Mouse (Mus musculus) midbrain, embryonic 14.5 days (tissue): ENCODE results near the gene Patj. TPM values are rescaled to one million over a fixed set of nuclear protein-coding genes. Genes with fewer than 3 reads are reported as not detected.
A peak's percentile ranks its signal among the peaks of the same experiment; 100 is the strongest.

Experiments
- ATAC-seq: fragments of 200-750 bp; cut with Nextera tagmentation; 2 replicates; pipeline ENCODE4 v1.8.0; 2017; ENCODE audit warnings: moderate number of reproducible peaks, moderate library complexity; ENCODE audit not compliant: low FRiP score, low TSS enrichment
- DNase-seq: peaks from one replicate; pipeline ENCODE4 v3.0.0-alpha.2; 2015
- H3K27ac ChIP-seq: fragments of 300-500 bp; sonication (generic); replicated peaks from 2 replicates; pipeline ENCODE4 v1.5.1; 2014; ENCODE audit warnings: mild to moderate bottlenecking, low read depth, low read length, moderate library complexity
- H3K27me3 ChIP-seq: fragments of 300-500 bp; sonication (generic); 2 replicates; pipeline ENCODE4 v1.6.1; 2014; ENCODE audit warnings: low read length, control low read depth, mixed read lengths; ENCODE audit not compliant: control insufficient read depth, insufficient read depth
- H3K36me3 ChIP-seq: fragments of 300-500 bp; sonication (generic); 2 replicates; pipeline ENCODE4 v1.6.1; 2014; ENCODE audit warnings: low read length, control low read depth; ENCODE audit not compliant: control insufficient read depth, insufficient read depth
- H3K4me1 ChIP-seq: fragments of 300-500 bp; sonication (generic); 2 replicates; pipeline ENCODE4 v1.6.1; 2014; ENCODE audit warnings: mild to moderate bottlenecking, antibody characterized with exemption, low read length, control low read depth; ENCODE audit not compliant: control insufficient read depth, insufficient read depth
- H3K4me2 ChIP-seq: fragments of 300-500 bp; sonication (generic); 2 replicates; pipeline ENCODE4 v1.6.1; 2014; ENCODE audit warnings: mild to moderate bottlenecking, low read length, moderate library complexity
- H3K4me3 ChIP-seq: fragments of 300-500 bp; sonication (generic); replicated peaks from 2 replicates; pipeline ENCODE4 v1.5.1; 2014; ENCODE audit warnings: low read depth, low read length
- H3K9ac ChIP-seq: fragments of 300-500 bp; sonication (generic); replicated peaks from 2 replicates; pipeline ENCODE4 v1.6.1; 2014; ENCODE audit warnings: mild to moderate bottlenecking, low read length, moderate library complexity
- H3K9me3 ChIP-seq: fragments of 300-500 bp; sonication (generic); 2 replicates; pipeline ENCODE4 v1.6.1; 2016; ENCODE audit warnings: low read length, control low read depth, mixed read lengths; ENCODE audit not compliant: control insufficient read depth
- WGBS: fragments of 180-500 bp; shearing (Covaris S2); extraction: QIAGEN DNeasy Blood & Tissue Kit; methylation state at CpG from one replicate; pipeline ENCODE4 v1.1.7; 2014; 5-methylcytosine and 5-hydroxymethylcytosine counted together
- polyA plus RNA-seq: library from polyadenylated mRNA; unstranded; fragments of >200 nt; fragmentation: Nextera tagmentation; extraction: Ambion mirVana; gene quantifications from 2 replicates; pipeline ENCODE4 v1.2.1, GENCODE M21; 2014

Gene Patj
- polyA plus RNA-seq, 1 experiment from 2014 or later: 9.0 TPM

DNA sequence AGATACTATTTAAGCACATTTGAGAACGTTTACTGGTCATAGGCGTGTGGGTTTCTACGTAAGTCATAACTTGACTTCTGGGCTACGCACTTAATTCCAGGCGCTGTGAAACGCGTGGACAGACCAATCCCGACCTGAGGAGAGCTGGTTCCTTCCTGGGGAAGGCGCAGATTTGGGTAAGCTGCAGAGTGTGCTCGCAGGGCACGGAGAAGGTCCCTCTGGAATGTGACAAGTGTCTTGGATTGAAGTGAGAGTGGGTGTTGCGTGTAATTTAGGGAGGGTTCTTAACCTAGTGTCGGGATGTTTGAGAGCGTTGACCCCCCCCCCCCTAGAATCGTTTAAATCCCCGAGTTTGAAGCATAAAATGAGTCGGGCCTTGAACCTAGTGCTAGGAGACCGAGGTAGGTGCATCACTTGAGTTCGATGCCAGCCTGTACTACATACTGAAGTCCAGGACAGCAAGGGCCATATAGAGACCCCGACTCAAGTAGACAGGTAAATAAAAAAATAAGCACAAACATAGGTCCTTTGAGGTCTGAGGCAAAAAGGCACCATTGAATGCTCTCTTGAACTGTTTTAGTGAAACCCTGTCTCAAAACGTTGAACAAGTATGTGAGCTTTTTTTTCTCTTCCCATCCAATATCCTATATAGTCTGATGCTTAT lies 331.8 kb downstream of the Patj start:
- Histone ChIP-seq H3K27ac (no peak overlapping the region), H3K27me3 (peaks cover 29% of the 10 kb centered on the region), H3K4me3 (peak overlapping the region; percentile 26), H3K4me1 (peaks cover 12% of the 10 kb centered on the region; the same call in 1 of the 2 replicates), H3K4me2 (peak overlapping the region; percentile 54), H3K9me3 (no peaks in the 10 kb centered on the region), H3K9ac (no peak overlapping the region), H3K36me3 (no peaks in the 10 kb centered on the region)
- ATAC-seq (no peak), DNase-seq (peak; percentile 19)
- WGBS: 2% methylated on average over 21 of the region's 21 CpGs

DNA sequence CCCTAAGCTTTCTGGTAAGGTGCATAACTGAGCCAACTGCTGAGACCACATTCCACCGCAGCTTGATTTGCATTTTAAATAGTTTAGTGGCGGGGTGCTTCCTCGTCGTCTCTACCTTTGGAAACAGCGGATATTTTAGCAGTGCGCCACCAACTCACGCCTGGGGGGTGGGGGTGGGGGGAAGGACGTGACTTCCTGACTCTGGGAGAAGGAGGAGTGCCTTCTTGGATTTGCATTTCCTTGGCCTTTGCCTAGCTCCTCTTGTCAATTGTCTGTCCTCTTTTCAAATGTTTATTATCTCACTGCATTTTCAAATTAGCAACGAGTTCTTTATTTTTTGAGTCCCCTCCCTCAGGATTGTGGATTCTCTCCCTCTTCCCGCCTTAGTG lies 332.4 kb downstream of the Patj start:
- WGBS: 2% methylated on average over 10 of the region's 10 CpGs
- peaks cover 12% of the 10 kb centered on the region; the same call in 1 of the 2 replicates for H3K4me1 ChIP-seq
- peak; percentile 19 for DNase-seq
- peak overlapping the region; percentile 33 for H3K4me2 ChIP-seq
- no peak overlapping the region; the same call in 1 of the 2 replicates for H3K4me3 ChIP-seq
- no peaks in the 10 kb centered on the region for H3K9me3 ChIP-seq
- ATAC-seq: no peak
- no peak overlapping the region for H3K27ac ChIP-seq
- no peaks in the 10 kb centered on the region for H3K36me3 ChIP-seq
- no peak overlapping the region for H3K9ac ChIP-seq
- H3K27me3 ChIP-seq: peaks cover 29% of the 10 kb centered on the region

DNA sequence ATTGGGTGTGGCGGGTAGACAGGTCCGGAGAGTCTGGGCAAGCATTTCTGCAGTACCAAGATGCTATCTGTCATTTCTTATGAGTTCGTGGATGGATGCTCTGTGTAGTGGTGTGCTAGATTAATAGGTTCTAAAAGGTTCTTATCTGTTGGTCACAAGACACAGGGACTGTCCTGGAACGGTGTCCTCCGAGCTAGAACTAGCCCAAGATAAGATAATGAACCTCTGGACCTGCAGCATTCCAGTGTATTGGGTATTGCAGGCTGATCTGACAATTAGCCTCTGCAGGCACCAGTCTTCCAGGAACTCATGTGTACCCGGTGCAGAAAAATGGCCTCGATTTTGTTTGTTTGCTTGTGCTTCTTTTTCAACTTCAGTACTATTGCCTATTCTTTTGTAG lies 333.1 kb downstream of the Patj start:
- Histone ChIP-seq H3K4me1 (peaks cover 12% of the 10 kb centered on the region; the same call in 1 of the 2 replicates), H3K27me3 (peaks cover 29% of the 10 kb centered on the region), H3K9ac (no peak overlapping the region), H3K4me3 (no peak overlapping the region), H3K36me3 (no peaks in the 10 kb centered on the region), H3K4me2 (no peak overlapping the region), H3K27ac (no peak overlapping the region), H3K9me3 (no peaks in the 10 kb centered on the region)
- WGBS: 73% methylated on average over 7 of the region's 7 CpGs
- DNase-seq: no peak
- no peak for ATAC-seq

DNA sequence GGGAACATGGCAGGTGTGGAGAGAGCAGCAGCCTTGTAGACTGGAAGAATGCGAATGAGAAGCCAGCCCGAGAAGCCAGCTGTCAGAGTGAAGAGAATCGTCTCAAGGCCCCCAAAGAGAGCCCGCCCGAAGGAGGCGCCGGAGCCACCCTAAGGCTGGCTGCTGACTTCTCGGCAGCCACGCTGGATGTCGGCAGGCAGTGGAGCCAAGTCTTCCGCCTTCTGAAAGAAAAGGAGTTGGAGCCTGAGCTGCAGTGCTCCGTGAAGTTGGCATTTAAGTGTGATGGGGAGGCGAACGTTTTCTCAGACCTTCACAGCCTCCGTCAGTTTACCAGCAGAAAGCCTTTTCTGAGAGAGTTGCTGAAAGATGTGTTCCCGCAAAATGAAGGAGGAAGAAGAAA lies 338.1 kb downstream of the Patj start:
- H3K27ac ChIP-seq: no peak overlapping the region
- no peak for DNase-seq
- no peaks in the 10 kb centered on the region for H3K9me3 ChIP-seq
- WGBS: 94% methylated on average over 16 of the region's 16 CpGs
- no peak overlapping the region for H3K9ac ChIP-seq
- no peak overlapping the region for H3K4me3 ChIP-seq
- no peaks in the 10 kb centered on the region for H3K36me3 ChIP-seq
- H3K27me3 ChIP-seq: peaks cover 6% of the 10 kb centered on the region; the same call in 1 of the 2 replicates
- ATAC-seq: no peak
- no peaks in the 10 kb centered on the region for H3K4me1 ChIP-seq
- H3K4me2 ChIP-seq: no peak overlapping the region

DNA sequence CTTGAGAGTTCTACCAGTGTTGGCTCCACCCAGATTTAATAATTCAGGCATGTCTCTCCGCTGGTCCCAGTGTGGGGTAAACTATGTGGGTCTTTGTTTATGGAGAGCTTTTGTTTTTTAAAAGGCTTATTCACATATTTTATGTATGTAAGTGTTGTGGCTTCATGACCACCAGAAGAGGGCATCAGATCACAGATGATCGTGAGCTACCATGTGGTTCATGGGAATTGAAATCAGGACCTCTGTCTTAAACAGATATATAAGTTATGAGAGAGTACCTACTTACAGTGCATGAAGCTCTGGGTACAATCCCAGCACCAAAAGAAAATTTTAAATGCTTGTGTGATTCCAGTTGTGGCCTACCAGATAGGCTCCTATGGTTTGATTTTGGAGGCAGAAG lies 344.2 kb downstream of the Patj start:
- H3K36me3 ChIP-seq: no peaks in the 10 kb centered on the region
- H3K4me1 ChIP-seq: no peaks in the 10 kb centered on the region
- H3K4me3 ChIP-seq: no peak overlapping the region
- WGBS: 41% methylated on average over 2 of the region's 2 CpGs
- H3K9ac ChIP-seq: no peak overlapping the region
- peak; percentile 72 for DNase-seq
- no peaks in the 10 kb centered on the region for H3K9me3 ChIP-seq
- no peak overlapping the region for H3K4me2 ChIP-seq
- ATAC-seq: no peak
- H3K27ac ChIP-seq: no peak overlapping the region
- H3K27me3 ChIP-seq: no peaks in the 10 kb centered on the region

DNA sequence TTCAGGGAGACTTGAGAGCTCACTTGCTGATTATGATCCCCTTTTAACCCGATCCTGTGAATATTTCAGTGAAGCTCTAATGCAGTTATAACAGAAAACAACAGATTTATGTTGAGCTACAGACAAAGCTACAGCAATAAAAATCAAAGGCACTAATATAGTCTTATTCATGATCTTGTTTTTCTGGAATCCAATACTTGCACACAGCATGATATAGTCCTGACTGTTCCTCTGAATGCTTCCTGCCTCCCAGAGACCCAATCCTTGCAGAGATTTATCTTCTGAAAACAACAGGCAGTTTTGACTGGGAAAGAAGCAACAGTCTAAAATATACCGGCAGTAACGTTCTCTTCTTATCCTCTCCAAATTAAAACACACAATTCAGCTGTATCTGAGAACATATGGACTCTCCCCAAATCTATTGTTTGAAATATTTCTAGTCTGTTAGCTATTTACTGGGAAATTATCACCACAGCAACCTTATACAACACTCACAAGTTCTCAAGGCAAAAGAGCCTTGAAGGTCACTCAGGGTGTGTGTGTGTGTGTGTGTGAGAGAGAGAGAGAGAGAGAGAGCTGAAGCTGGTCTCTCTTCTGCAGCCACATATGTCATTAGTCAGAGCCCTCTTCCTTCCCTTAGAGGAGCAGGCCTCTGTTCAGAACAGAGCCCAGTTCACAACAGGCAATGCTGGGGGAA lies 347.8 kb downstream of the Patj start:
- H3K9me3 ChIP-seq: no peaks in the 10 kb centered on the region
- no peaks in the 10 kb centered on the region for H3K4me1 ChIP-seq
- ATAC-seq: no peak
- no peaks in the 10 kb centered on the region for H3K36me3 ChIP-seq
- no peak overlapping the region for H3K27ac ChIP-seq
- H3K4me2 ChIP-seq: no peak overlapping the region
- WGBS: 74% methylated on average over 3 of the region's 3 CpGs
- no peak overlapping the region for H3K9ac ChIP-seq
- H3K4me3 ChIP-seq: no peak overlapping the region
- DNase-seq: no peak
- no peaks in the 10 kb centered on the region for H3K27me3 ChIP-seq

DNA sequence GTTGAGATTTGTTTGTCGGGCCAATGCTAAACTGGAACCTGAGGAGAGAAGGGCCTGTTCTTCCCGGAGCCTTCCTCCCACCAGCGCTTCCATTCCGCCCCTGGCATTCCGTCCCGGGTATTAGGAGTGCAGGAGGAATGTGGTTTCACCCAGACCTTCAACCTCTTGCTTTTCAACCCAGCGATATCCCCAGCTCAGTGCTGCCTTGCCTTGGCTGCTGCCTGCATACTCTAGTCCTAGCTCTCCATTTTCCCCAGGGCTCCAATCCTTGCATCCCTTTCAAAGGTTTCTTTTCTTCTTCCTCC lies 348.3 kb downstream of the Patj start:
- WGBS: 33% methylated on average over 7 of the region's 7 CpGs
- Histone ChIP-seq H3K9ac (no peak overlapping the region), H3K27me3 (no peaks in the 10 kb centered on the region), H3K4me2 (no peak overlapping the region), H3K36me3 (no peaks in the 10 kb centered on the region), H3K4me3 (no peak overlapping the region), H3K4me1 (no peaks in the 10 kb centered on the region), H3K27ac (no peak overlapping the region), H3K9me3 (no peaks in the 10 kb centered on the region)
- no peak for DNase-seq
- ATAC-seq: no peak

DNA sequence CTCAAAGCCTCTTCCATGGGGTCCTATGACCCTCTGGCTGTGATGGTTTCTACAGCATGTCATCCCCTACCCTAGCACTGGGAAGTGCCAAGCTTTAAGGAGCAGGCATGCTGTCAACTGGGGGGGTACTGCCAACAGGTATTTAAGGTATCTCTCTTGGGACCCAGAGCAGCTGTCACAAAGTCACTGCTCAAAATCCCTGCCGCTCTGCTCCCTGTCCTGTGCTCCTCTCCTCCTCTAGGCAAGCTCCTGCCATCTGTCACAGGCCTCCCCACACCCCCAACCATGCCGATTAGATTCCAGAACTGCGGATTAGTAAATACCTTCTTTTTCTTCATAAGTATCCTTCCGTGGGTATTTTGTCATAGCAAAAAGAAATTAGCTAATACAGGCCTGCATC lies 358.9 kb downstream of the Patj start:
- Histone ChIP-seq H3K4me2 (no peak overlapping the region), H3K4me3 (no peak overlapping the region), H3K9ac (no peak overlapping the region), H3K27me3 (no peaks in the 10 kb centered on the region), H3K36me3 (no peaks in the 10 kb centered on the region), H3K9me3 (no peaks in the 10 kb centered on the region), H3K4me1 (peaks cover 12% of the 10 kb centered on the region; the same call in 1 of the 2 replicates), H3K27ac (no peak overlapping the region; the same call in 1 of the 2 replicates)
- ATAC-seq (no peak), DNase-seq (no peak)
- WGBS: 59% methylated on average over 4 of the region's 4 CpGs

DNA sequence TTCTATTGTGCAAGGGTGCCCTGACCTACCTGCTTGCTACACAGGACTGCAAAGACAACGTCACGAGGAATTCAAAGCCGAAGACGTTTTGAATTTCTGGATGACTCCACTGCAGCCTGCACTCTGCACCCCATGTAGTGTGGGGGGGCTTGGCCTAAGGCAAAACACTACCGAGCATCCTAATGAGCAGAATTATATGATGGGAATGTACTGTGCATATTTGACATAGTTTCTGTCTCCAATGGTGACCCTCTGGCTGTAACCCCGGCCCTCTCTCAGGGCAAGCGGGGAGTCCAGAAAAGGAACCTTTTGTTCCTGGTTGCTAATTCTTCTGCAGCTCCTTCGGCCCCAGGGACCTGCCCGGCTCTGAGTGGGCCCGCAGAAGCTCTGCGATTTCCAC lies 360.6 kb downstream of the Patj start:
- Histone ChIP-seq H3K27me3 (no peaks in the 10 kb centered on the region), H3K9me3 (no peaks in the 10 kb centered on the region), H3K27ac (no peak overlapping the region), H3K4me1 (peaks cover 12% of the 10 kb centered on the region; the same call in 1 of the 2 replicates), H3K4me2 (no peak overlapping the region), H3K36me3 (no peaks in the 10 kb centered on the region), H3K9ac (0 out of 2 replicates have a peak overlapping the region, but pooled peaks have one; percentile 6), H3K4me3 (no peak overlapping the region)
- WGBS: 17% methylated on average over 11 of the region's 11 CpGs
- ATAC-seq: peak; percentile 46; the same call in 1 of the 2 replicates
- DNase-seq: peak; percentile 38
